Mouse (Mus musculus) liver, adult (tissue): ENCODE results near the gene Hist1h3e.
"Not testable (repeated sequence)": the region's sequence is repeated elsewhere in the genome, so short reads cannot be mapped to it uniquely, and the experiment has no call there.

ENCODE experiments used
- GATA4 ChIP-seq: IDR thresholded peaks from 2 replicates; pipeline ENCODE4 v1.6.1; 2014; ENCODE audit warnings: mild to moderate bottlenecking, low read length; ENCODE audit not compliant: insufficient replicate concordance

Hist1h3e gene

DNA sequence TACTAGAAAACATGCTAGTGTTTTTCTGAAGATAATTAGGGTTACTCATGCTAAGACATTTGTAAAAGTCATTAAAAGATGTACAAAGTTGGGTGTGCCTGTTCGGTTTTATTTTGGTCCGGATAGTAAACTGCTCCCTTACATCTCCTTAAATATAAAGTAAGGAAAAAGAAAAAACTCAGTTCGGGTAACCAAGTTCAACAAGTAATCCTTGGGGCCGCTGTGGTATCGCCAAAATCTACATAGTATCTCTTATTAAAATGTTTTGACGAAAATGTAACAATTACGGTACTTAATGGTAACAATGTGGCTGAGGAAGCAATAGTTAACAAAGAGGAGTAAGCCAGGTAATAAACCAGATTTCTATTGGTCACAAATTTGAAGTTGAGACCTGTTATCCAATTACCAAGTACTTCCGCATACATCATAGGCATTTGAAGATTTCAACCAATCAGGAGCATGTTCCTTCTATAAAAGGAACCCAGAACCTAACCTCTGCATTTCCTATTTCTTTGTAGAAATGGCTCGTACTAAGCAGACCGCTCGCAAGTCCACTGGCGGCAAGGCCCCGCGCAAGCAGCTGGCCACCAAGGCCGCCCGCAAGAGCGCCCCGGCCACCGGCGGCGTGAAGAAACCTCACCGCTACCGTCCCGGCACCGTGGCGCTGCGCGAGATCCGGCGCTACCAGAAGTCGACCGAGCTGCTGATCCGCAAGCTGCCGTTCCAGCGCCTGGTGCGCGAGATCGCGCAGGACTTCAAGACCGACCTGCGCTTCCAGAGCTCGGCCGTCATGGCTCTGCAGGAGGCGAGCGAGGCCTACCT, 18.0 kb downstream of the Hist1h3e start, which contains the start of gene Hist1h3f:
TSS of gene Hist1h3f (plus strand) at position 88 of the 822 bp plus-strand sequence.
- no peak for TF ChIP-seq GATA4

DNA sequence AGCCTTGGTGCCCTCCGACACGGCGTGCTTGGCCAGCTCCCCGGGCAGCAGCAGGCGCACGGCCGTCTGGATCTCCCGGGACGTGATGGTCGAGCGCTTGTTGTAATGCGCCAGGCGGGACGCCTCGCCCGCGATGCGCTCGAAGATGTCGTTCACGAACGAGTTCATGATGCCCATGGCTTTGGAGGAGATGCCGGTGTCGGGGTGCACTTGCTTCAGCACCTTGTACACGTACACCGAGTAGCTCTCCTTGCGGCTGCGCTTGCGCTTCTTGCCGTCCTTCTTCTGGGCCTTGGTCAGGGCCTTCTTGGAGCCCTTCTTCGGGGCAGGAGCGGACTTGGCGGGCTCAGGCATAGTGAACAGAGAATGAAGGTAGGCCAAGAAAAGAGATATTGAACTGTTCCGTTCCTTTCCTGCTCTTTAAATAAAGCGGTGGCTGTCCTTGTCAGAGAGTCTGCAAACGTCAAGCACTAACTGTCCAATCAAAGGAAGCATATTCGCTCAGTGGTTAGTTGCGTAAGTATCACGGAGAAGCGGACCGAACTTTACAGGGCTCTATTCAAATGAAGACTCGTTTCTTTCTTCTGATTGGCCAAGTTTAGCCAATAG, 19.1 kb downstream of the Hist1h3e start, which contains the start of gene Hist1h2bh:
TSS of gene Hist1h2bh (minus strand) at position 394 of the 609 bp plus-strand sequence.
- not testable (repeated sequence) for TF ChIP-seq GATA4

DNA sequence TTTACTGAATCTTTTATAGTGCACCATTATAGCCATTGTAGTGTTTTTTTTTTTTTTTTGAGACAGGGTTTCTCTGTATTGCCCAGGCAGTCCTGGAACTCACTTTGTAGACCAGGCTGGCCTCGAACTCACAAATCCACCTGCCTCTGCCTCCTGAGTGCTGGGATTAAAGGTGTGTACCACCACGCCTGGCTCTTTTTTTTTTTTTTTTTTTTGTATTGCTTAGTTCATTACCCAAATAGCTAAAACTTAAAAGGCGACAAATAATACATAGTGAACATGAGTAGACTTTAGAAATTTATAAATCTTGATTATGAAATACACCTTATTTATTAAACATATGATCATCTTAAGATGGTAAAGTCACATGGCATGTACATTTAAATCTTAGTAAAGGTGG, 20.7 kb downstream of the Hist1h3e start:
- TF ChIP-seq GATA4 = no peak

DNA sequence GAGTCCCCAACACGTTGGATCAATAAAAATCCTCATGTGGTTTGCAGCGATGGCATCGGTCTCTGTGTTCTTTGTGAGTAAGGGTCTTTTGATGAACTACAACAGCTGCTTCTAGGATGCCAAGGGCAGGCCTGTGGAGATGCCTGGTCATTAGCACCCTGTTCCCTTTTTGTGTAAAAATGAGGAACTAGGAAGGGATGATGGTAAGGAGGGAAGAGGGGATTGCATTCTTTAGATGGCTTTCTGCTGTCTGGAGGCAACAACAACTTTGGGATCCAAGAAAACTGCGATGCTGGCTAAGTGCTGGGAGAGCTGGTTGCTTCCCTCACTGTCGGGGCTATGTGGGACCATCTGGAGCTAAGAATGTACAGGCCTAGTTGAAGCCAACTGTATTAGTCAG, 23.9 kb downstream of the Hist1h3e start:
- TF ChIP-seq GATA4 = no peak

DNA sequence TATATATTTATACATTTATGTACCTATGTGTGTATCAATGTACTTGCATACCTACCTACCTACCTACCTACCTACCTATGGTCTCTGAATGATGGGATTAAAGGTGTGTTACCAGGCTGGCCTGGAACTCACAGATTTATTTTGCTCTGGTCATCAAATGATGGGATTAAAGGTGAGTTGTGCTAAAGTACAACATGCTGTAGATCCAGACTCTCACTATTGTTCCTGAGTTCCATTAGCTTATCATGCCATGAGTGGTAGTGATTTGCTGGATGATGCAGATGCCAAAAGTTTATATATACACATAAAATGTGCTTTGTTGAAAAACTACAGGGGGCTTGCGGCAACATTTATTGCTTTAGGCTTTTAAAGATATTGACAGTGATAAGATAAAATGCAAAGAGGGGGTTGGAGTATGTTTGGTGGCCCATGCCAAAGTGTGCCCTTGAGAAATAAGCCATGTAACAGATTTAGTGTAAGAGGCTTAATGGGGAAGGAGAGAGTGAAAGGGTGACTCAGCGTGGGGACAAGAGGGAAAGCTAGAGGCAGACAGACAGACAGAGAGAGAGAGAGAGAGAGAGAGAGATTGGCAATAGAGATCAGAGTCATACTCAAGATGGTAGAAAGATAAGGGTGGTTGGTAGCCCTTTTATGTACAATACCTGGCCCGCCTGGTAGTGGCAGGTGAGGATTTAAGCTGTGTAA, 25.0 kb downstream of the Hist1h3e start:
- no peak for TF ChIP-seq GATA4

DNA sequence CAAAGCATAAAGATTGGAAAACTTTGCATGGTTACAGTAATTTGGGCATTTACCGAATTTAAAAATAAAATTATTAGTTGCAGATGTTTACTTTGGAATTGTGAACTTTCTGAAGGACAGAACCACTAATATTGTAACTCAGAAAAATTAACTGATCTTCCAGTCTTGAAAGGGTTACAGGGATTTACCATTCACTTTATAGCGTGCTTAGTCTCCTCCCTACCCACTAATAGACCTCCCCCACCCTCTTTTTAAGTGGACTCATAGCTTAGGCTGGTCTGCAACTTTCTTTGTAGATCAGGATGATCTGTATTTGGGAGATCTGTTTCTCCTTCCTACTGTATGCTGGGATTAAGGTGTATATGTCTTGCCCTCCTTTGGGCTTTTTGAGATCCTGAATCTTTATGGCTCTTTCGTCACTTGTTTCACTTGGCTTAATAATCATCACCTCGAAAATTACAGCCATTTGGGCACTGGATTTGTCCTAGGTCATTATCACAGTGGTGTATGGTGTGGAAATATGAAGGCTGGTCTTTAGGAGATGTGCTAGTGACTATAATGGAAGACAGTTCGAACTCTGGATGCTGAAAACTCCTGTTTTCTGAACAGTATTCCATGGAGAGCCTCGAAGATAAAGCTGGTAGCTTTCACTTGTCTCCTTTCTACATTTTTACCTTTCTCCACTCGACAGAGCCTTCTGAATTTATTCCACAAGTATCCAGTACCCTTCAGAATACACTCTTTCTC, 25.9 kb downstream of the Hist1h3e start:
- TF ChIP-seq GATA4 = no peak

DNA sequence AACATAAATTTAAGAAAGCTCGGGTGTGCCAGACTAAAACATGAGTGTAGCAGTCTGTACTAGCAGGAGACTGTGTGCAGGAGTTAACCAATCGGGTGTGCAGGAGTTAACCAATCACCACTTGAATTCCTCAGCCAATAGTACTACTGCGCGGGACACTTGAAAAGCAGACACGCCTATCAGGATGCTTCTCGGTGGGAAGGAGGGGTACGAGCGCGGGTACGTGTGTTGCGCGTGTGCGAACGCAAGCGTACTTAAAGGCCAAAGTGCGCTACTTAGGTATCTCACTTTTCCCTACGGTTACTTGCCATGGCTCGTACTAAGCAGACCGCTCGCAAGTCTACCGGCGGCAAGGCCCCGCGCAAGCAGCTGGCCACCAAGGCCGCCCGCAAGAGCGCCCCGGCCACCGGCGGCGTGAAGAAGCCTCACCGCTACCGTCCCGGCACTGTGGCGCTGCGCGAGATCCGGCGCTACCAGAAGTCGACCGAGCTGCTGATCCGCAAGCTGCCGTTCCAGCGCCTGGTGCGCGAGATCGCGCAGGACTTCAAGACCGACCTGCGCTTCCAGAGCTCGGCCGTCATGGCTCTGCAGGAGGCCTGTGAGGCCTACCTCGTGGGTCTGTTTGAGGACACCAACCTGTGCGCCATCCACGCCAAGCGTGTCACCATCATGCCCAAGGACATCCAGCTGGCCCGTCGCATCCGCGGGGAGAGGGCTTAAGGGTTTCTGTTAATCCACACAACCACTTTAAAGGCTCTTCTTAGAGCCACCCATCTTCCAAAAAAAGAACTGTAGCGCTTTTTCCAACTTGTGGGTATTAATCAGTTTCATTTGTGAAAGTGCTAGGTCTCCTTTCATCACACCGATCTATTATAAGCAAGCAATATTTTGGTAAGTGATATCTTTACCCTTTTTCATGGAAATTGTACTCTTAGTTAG, 26.8 kb downstream of the Hist1h3e start, which contains the start of gene Hist1h3g:
TSS of gene Hist1h3g (plus strand) at position 286 of the 939 bp plus-strand sequence.
- not testable (repeated sequence) for TF ChIP-seq GATA4

DNA sequence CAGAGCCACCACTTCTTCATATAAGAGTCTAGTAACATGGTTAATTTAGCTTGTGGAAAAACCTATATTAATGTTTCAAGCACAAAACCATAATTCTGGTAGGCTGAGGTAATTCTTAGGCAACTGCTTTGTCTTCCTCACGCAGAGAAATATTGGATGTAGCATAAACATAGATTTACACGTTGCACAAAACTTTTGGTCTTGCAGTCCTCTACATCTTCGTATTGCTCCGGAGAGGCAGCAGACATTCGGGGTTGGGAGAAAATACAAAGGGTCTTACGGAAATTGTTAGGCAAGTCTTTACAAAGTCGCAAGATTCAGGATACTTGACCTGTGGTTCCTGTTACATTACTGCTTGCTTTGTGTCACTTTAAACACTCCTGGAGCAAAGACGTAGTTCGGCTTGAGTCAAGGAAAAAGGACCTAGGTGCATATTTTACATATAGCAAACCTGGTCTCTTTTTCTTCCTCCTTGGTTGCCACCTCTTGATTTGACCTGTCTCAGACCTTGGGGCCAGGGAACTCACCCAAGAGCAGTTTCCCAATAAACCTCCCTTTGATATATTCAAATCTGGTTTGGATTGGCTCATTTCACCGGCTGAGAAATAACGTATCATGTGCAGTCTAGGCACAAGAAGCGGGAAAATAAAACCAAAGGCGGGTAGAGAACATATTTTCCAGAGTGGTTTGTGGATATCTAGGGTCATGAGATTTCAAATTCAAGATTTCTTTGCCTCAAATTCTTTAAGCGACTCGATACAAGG, 27.6 kb downstream of the Hist1h3e start:
- no peak for TF ChIP-seq GATA4

DNA sequence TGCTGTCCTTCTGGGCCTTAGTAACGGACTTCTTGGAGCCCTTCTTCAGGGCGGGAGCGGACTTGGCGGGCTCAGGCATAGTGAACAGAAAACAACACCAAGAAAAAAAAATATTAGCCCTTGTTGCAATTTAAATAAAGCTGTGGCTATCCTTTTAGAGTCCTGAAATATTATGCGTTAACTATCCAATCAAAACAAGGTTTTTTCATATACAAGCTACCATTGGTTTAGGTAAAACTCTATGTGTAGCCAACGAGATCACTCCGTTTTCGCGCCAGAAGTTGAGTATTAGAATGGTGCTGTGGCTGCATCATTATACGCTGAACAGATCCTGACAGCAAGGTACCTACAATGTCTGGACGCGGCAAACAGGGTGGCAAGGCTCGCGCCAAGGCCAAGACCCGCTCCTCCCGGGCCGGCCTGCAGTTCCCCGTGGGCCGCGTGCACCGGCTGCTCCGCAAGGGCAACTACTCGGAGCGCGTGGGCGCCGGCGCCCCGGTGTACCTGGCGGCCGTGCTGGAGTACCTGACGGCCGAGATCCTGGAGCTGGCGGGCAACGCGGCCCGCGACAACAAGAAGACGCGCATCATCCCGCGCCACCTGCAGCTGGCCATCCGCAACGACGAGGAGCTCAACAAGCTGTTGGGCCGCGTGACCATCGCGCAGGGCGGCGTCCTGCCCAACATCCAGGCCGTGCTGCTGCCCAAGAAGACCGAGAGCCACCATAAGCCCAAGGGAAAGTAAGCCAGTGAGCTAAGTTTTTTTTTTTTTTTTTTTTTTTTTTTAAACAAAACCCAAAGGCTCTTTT, 28.4 kb downstream of the Hist1h3e start, which contains the start of gene Hist1h2af:
TSS of gene Hist1h2af (plus strand) at position 347 of the 808 bp plus-strand sequence.
- not testable (repeated sequence) for TF ChIP-seq GATA4

DNA sequence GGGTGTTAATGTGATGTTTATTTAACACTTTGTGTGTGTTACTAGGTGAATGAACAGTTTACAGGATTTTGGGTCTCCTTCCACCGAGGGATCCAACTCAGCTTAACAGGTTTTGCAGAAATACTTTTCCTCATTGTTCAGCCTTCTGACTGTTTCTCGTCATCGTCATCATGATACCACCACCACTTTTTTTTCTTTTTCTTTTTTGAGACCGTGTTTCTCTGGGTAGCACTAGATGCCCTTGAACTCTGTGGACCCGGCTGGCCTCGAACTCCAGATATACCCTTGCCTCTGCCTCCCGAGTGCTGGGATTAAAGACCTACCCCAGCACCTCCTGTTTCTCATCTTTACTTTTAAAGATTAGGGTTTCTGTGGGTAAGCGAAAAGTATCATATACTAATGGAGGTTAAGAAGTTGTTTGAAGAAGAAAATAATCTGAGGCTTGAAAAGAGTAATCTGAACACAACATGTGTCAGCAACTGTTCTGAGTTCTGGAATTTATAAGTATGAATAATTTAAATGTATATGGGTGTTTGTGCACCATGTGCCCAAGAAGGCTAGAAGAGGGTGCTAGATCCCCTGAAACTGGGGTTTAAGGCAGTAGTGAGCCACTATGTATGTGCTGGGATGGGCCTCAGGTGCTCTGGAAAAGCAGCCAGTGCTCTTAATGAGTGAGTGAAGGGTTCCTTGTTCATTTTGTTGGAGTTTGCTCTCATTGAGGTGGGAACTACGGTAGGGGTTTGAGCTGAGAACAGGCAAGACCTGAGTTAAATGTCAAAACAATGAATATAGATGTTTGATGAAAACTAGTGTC, 29.7 kb downstream of the Hist1h3e start:
- TF ChIP-seq GATA4 = no peak
